Mouse (Mus musculus) T-helper 17 cell (primary cell): ENCODE results near the gene Ly6g6f.
"Not testable (repeated sequence)": the region's sequence is repeated elsewhere in the genome, so short reads cannot be mapped to it uniquely, and the experiment has no call there.

Experiments
- in situ Hi-C, 2 experiments: fragments of 300-600 bp; cut with MboI, MseI; formaldehyde crosslinking; loops; 1 replicate in 1 of 2; 2 replicates in 1 of 2; pipeline ENCODE4 v1.15.1; 2025; ENCODE audit warnings: high pct_unique_total_duplicates in 2 of 2

The Ly6g6f gene

DNA sequence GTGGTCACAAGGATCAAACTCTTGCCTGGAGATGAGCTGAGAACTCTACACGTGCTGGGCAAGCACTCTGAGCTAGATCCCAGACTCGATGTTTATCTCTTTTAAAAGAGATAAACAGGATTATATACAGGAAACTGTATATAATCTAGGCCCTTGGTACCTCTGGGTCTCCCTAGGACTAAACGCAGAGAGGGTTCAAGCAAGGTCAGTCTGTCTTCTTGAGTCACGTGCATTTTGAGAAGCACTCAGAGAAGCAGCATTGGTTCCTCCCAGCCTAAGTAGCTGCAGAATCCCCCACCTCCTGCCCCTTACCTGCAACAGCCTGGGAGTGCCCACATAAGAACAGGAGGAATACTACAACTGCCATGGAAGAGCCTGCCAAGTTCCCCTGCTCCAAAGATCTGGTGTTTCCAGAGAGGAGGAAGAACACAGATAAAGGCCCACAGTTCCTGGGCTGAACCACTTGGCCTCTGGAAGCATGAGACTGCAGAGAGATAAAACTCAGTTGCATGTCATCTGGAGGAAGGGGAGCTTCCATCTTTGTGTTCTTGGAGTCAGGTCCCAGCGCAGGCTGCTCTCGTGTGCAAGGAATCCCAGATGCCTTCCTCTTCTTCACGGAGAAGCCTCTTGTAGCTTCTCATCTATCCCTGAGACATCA lies at the start of gene Ly6g6f:
Gene Ly6g6f (minus strand): TSS at position 403 of the 658 bp plus-strand sequence.
- in situ Hi-C loops = no loop called here

DNA sequence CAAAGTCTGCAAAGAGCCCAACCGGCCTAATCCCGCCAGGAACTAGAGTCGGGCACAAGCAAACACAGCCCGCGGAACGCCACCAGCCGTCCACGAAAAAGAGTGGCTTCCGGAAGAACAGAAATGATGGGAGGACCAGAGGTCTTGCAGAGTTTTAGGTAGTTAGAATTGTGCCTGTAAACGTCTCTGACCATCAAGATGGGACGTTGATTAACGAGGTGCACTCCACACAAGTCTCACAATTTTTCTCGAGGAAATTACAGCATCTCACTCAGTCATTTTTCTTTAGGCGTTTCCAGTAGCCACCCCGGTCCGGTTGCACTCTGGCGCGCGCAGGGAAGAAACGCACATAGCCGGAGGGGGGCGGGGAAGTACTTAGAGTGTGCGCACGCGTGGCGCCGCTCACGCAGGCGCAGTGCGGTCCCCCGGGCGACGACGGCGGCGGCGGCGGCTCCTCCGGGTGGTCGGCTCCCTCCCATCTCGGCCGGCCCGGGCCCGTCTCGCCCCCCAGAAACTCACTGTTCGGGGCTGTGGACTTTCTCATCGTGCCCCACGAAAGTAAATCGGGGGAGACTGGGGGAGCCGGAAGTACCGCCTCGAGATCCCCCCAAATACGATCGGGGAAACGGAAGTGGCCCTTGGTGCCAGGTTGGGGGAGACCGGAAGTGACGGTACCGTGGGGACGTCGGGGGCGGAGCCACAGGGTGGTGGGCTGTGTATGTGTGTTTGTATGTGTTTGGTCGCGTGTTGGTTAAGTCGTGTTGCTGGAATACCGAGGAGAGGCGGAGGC lies 49.6 kb upstream of the Ly6g6f start, which contains the start of gene Bag6:
Gene Bag6 (plus strand): TSS at position 378 of the 790 bp plus-strand sequence.
- in situ Hi-C loops = no loop called here

DNA sequence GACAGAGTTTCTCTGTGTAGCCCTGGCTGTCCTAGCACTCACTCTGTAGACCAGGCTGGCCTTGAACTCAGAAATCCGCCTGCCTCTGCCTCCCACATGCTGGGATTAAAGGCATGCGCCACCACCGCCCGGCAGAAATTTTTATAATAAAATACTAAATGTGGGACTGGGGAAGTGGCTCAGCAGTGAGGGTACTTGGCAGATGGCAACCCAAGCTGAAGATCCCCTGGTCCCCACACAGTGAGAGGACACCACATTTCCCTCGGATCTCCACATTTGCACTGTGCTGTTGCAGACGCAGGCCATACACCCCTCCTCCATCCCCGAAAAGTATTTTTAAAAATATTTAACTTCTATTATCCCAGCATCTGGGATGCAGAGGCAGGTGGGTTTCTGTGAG lies 48.1 kb upstream of the Ly6g6f start:
- in situ Hi-C loops = no loop called here

DNA sequence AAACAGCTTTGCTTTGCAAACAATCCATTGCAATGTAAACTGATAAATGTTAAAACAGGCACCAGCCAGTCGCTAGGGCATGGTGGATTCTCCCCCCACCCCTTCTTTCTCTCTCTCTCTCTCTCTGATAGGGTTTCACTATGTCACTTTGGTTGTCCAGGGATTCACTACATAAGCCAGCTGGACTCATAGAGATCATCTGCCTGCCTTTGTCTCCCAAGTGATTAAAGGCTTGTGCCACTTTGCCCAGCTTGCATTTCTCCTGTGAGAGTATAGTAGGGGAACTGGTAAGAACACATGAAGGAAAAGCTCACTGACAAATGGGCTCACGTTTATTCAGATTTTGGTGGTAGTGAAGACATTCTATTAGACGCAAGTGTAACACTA lies 46.8 kb upstream of the Ly6g6f start:
- in situ Hi-C loops = no loop called here

DNA sequence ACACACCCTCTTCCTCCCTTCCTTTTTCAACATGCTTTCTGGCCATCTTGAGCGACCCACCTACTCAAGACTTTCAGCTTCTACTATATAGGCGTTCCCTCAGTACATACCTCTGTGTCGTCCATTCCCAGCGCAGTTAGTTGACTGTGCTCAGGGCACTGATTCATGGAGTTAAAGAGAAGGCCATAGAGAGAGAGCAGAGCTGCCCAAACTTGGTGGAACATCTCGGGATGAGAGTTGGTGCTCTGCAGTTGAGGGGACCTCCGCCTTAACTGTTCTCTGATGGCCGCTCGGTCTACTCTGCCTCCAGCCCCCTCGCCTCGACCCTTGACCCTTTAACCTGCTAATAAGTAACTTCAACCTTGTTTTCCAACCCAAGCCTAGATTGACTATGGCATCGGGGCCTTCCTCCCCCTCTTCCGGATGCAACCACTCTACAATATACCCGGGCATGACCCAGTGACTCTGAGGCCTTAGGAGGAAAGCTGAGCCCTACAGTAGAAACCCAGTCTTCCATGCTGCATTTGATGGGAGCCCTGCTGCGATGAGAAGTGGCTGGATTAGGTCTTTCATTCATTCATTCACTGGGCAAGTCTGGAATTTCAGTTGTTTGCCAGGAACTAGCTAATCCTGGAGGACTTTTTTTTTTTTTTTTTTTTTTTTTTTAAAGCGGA lies 46.2 kb upstream of the Ly6g6f start, which contains the start of gene Apom:
Gene Apom (minus strand): TSS at position 551 of the 674 bp plus-strand sequence.
- in situ Hi-C loops = no loop called here

DNA sequence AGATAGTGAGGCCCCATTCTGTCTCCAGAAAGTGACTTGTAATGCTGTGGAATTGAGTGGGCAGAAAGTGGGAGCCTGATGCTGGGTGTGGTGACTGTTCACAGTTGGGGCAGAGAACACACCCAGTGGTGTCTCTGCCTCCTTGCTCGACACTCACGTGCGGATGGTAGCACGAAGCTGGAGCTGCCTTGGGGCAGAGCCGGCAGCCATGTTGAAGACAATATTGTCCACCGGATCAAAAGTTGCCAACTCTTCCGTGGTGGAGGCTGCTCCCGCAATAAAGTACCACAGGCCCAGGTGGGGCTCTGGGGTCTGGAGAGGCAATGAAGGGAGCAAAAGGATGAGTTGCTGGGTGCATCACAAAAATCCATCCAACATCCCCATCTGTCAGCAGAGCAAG lies 45.6 kb upstream of the Ly6g6f start:
- in situ Hi-C loops = no loop called here

DNA sequence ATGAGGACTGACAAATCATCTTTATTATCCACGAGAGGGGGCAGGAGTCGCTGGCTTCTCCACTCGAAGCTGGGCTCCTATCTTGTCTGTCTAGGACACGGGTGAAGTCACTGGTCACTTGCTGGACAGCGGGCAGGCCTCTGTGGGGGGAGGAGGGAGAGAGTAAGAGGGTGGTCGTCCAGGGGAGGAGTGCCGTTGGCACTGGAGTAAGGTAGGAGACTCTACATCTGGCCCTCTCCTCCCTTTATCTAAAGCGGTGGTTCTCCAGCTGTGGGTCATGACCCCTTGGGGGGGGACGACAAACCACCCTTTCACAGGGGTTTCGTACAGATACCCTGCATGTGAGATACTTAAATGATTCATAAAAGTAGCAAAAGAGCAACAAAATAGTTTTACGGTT lies 43.6 kb upstream of the Ly6g6f start:
- in situ Hi-C loops = no loop called here

DNA sequence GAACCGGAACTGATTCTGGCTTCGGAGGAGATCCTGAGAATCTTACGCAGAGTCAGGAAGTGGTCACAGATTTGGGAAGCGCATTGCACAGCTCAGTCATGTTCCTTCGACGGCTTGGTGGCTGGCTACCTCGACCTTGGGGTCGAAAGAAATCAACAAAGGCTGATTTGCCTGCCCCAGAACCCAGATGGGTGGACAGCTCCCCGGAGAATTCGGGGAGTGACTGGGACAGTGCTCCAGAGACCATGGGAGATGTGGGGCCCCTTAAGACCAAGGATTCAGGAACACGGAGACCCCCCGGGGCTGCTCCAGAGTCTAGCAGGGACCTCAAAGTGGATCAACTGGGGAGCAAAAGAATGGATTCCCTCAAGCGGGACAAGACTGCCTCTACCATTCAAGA lies 41.6 kb upstream of the Ly6g6f start:
- in situ Hi-C loops = no loop called here

DNA sequence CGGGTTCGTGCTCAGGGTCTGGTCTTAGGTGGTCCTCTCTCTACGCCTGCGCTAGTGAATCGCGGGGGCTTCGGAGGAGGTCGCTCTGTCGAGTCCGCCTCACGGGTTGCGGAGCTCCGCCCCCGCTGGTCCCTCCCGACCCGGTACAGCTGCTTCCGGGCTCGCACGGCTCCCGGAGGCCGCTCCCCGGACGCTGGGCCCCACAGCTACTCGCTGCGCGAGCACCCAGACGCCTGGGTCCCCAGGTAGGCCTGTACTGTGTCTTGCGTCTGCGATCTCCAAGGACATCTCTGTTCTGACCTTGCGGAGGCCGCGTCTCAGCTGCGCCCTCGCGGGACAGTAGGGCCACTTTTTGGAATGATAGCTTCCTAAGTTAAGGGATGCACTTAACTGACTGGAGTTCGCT lies 40.8 kb upstream of the Ly6g6f start, which contains the start of gene D17H6S53E:
Gene D17H6S53E (plus strand): TSS at position 168 of the 406 bp plus-strand sequence.
- in situ Hi-C loops = no loop called here

DNA sequence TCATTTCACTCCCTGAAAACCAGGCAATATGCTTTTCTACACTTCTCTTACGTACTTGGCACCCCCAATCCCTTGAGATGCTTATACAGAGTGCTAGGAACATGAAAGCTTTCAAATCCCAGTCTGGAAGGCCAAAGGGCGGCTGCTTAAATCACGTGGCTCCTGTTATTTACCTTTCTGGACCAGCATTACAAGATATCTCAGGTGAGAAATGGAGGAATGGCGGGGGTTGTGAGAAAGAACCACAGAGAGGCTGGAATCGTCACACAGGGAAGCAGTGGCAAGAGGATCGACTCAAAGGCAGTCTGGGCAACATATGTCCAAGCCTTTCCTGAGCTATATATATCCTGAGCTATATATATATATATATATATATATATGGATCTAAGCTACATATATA lies 40.2 kb upstream of the Ly6g6f start:
- in situ Hi-C loops = no loop called here

DNA sequence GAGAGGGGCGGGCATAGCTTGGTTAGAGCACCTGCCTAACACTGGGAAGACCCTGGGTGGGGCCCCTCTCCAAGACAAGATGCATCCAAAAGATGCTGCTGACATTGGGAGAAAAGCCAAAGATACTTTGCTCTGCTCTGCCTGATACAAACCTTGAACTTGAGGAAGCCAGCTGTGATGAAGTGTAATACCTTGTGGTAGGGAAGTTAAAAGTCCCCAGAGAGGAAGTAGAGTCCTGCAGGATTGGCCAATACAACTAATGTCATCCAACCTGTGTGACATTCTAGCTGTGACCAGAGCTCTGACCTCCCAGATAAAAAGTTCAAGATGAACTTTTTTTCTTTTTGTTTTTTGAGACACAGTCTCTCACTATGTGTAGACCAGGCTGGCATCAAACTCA lies 39.7 kb upstream of the Ly6g6f start:
- in situ Hi-C loops = no loop called here

DNA sequence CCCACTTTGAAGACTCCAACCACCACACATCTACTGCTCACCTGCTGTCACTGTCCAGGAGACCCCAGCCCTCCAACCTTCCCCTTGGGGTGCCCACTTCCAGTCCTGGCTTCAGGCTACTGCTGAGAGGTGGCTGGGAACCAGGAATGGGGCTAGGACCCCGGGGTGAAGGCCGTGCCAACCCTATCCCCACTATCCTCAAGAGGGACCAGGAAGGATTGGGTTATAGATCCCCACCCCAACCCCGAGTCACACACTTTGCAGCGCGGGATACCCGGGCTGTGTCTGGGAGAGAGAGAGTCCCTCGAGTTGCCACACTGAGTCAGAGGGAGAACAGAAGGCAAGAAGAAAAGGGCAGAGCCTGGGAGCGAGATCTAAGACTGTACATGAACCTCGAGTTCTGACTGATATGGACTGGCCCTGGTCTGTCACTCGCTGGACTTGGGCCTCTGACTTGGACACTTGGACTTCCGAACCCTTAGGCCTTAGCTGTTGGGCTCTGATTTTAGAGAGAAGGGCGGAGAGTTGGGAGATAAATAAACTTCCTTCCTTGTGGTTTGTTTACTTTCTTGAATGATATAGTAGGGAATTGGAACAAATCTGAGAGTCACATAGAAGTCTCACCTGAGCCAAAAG lies 39.0 kb upstream of the Ly6g6f start:
- in situ Hi-C loops = not testable (repeated sequence)

DNA sequence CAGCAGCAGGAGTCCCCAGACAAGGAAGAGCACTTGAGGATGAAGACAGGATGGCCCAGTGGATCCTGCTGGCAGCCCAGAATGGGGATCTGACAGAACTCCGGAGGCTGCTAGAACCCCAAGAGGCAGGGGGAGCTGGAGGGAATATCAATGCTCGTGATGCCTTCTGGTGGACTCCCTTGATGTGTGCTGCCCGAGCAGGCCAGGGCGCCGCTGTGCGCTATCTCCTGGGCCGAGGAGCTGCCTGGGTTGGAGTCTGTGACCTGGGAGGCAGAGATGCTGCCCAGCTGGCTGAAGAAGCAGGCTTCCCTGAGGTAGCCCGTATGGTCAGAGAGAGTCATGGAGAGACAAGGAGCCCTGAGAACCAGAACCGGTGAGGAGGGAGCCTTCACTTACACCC lies 37.9 kb upstream of the Ly6g6f start:
- in situ Hi-C loops = not testable (repeated sequence)

DNA sequence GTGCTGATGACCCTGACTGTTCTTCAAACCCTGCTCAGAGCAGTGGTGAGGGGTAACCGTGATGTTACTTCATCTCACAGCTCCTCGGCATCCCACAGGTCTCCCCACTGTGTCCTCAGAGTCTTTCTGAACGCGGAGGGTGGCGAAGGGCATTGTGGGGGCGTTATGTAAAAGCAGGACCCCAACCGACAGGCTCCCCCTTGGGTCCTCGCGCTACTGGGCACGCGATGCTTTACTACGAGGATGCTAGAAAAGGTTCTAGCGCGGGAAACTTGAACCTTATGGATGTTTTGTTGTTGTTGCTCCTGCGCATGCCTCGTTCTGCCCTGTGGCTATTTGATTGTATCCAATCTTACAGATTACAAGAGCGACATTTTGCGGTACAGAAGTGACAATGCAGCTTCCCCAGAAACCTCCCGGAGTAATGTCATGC lies 36.5 kb upstream of the Ly6g6f start, which contains the start of gene Csnk2b:
Gene Csnk2b (minus strand): TSS at position 183 of the 433 bp plus-strand sequence.
- in situ Hi-C loops = no loop called here

DNA sequence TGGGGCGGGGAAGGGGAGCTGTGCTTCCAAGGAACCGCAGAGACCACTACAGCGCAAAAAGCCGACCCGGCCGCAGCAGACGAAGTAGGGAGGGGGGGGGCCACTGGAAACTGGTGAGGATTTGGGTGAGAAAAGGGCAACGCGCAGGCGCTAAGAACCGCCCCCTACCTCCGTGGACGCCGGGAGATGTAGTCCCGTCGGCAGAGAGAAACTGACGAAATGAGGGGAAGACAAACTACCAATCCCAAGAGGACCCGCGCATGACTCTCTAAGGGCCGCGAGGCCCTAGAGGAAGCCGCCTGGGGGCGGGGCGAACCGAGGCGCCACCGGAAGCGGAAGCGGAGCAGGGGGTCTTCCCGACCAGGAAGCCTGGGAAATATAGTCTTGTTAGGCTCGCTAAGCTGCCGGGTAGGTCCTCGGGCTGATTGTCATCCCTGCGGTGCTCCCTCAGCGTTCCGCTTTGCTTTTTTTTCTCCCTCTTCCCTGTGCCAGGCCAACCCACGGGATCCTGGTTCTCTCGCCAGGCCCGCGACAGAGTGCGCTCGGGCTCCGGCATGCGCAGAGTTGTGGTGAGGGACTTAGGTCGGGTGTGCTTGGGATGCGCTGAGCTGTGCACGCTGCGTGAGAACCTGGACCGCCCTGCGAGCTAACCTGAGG lies 35.9 kb upstream of the Ly6g6f start, which contains the start of gene Gpank1:
Gene Gpank1 (plus strand): TSS at position 313 of the 657 bp plus-strand sequence.
- in situ Hi-C loops = no loop called here

DNA sequence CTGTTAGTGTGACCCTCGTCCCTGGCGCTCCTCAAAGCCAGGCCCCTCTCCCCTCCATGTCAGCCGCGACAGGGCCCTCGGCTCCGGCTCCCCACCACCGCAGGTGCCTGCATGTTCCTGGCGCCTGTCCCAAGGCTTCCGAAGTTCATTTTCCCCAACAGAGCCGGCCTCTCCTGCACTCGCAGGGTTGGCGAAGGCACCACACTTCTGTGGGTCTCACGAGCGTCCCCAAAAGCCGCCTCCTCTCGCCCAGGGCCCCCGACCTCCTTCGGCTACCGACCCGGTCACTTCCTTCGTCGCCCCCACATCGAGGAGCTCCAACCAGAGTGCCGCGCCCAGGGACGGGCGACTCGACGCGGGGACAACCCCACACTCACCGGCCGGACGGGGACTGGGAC lies 35.3 kb upstream of the Ly6g6f start:
- in situ Hi-C loops = no loop called here

DNA sequence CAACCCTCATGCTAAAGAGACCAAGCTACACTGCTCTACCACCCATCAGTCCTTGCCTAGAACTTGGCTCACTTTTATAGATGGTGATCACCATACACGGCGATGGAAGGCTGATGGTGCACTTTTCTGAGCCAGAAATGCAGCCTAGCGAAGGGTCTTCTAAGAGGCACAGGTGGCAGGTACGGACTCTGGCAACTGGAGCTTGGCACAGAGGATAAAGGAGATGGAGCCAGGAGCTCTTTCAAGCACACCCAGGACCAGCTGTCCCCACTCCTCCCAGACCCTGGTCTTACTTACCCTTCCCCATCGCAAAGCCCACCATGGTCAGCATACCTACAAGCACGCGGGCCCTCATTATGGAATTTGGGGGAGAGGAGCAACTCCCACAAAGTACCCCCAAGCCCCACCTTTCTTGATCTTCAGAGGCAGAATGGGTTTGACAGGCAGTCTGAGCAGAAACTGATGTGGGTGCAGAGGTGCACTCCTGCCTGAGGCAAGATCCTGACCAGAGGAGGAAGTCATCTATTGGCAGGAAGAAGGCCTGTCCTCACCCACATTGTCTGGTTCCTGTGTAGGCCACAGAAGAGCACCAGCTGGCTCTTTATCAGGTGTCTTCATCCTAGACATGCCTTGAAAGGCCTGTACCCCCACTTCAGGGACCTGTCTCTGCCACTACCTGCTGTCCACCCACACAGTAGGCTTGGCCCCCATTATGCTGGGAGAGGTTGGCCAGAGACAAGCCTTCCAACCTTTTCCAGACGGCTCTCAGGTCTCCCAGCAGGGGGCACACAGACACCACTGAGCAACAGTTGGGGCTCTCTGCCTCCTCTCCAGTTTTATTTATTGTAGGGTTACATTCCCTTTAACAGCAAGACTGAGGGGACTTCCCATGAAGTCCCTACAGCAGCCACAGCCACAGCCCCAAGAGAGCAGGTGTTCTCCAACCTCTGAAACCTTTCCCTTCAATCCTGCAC lies 29.9 kb upstream of the Ly6g6f start, which contains the start of gene Ly6g5b:
Gene Ly6g5b (minus strand): TSS at position 383 of the 974 bp plus-strand sequence.
- in situ Hi-C loops = no loop called here

DNA sequence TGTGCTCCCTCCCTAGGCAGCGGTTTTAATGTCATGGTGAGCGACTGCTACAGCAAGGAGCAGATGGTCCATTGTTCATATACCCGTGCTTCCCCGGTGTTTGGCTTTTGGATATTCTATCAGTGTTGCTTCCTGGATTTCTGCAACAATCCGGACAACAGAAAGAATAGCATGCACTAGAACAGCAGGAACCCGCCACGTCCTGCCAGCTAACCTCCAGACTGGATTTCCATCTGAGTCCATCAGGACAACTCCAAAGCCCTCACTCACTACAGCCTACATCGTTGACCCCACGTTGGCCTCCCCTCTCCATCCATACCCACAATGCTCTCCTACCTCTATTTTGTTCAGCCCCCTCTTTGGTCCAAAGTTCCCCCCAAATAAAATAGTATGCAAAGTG lies 26.4 kb upstream of the Ly6g6f start:
- in situ Hi-C loops = no loop called here

DNA sequence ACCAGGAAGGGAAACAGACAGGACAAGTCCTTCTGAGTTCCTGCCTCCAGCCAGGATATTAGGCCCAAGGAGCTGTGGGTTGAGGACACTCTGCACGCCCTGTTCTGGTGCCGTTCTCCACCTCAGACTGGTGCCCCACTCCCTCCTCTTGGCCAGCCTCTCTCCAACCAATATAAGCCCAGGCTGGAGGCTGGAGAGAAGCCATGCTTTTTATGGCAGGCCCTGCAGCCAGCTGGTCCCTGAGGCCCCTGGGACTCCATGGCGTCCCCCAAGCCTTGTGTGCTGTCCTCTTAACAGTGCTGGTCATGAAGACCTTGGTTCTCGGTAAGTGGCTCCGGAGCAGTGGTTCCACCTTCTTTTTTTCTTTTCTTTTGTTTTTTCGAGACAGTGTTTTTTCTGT lies 22.7 kb upstream of the Ly6g6f start, which contains the start of gene Ly6g5c:
Gene Ly6g5c (plus strand): TSS at position 183 of the 400 bp plus-strand sequence.
- in situ Hi-C loops = no loop called here

DNA sequence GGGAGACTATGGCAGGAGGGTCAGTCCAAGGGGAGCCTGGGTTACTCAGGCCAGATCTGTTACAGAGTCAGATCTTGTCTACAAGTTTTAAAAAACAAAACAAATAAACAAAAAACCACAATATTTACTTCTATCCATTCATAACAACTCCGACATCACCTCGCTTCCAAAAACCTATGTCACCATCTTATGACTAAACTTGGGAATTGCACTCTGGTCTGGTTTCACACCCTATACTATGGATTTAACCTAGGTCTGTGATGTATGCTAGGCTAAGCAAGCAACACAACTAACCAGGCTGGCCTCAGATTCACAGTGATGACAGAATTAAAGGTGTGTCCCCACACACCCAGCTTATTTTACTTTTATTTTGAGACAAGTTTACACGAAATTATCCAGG lies 21.1 kb upstream of the Ly6g6f start:
- in situ Hi-C loops = no loop called here
